Comparison of ENCODE assay signal across 19 mouse cellular contexts in the genomic region with DNA sequence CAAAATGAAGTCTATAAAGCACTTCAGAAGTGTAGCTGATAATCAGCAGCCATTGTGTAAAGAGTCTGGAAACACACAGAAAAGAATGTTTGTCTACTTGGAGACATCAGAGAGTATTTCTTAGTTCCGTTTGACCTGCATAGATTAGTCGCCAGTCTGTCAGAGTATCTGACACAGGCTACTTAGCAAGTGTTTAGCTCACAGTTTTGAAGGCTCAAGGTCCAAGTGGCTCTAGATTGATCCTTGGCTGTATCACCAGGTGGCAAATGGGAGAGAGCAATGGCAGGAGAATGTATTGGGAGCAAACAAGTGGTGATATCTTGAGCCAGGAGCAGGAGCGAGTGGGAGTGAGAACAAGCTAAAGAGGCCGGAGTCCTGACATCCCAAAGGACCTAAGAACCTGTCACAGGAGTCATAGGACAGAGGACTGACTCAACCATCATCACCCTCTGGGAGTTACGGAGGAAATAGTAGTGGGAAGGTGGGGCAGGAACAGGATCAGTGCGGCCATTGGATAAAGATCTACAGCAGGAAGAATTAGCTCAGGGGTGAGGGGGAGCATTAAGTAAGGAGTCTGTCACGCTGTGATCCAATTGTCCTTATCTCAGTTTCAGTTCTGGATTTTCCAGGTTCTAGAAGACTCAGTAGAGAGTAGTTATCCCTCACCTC. TPM values are rescaled to one million over a fixed set of nuclear protein-coding genes. Genes with fewer than 3 reads are reported as not detected.
DNase-seq lines count a peak whose midpoint lies in the region; ATAC-seq and TF ChIP-seq lines count a peak whose summit lies in the region.
"Had no signal": no experiment of that assay in that cellular context is flagged by ENCODE, and none has a peak within 500 bp of the region (broad histone marks: within the 10 kb centered on the region; RNA-seq: fewer than 3 reads in every experiment).

No protein-coding gene starts in this region.

- H3K4me2 ChIP-seq in heart, embryonic 16.5 days (ENCODE audit: low read depth, low read length), result peak overlapping the region; percentile 30; the same call in 1 of the 2 replicates
- no peak overlapping the region for H3K4me2 ChIP-seq in heart, embryonic 11.5 days
- no peak overlapping the region for H3K4me2 ChIP-seq in lung, embryonic 15.5 days
- peak overlapping the region; percentile 34 for H3K4me2 ChIP-seq in liver, embryonic 14.5 days (ENCODE audit: low read depth)
- H3K4me2 ChIP-seq: forebrain, embryonic 13.5 days; hindbrain, embryonic 12.5 days; limb, embryonic 15.5 days; neural tube, embryonic 13.5 days had no signal

- no peaks in the 10 kb centered on the region for H3K27me3 ChIP-seq in heart, embryonic 16.5 days (ENCODE audit: control insufficient read depth, insufficient read depth, low read length)
- H3K27me3 ChIP-seq in heart, embryonic 11.5 days (ENCODE audit: control insufficient read depth, insufficient read depth, low read length), result no peaks in the 10 kb centered on the region
- no peaks in the 10 kb centered on the region for H3K27me3 ChIP-seq in lung, embryonic 15.5 days
- H3K27me3 ChIP-seq in liver, embryonic 14.5 days (ENCODE audit: control insufficient read depth, insufficient read depth, low read length), result no peaks in the 10 kb centered on the region
- H3K27me3 ChIP-seq in midbrain, embryonic 10.5 days (ENCODE audit: low read depth, poor library complexity, severe bottlenecking), result no peaks in the 10 kb centered on the region
- H3K27me3 ChIP-seq: forebrain, embryonic 13.5 days; hindbrain, embryonic 12.5 days; limb, embryonic 15.5 days; neural tube, embryonic 13.5 days; Patski had no signal

- H3K4me3 ChIP-seq in heart, embryonic 16.5 days (ENCODE audit: low read length), result no peak overlapping the region
- H3K4me3 ChIP-seq in heart, embryonic 11.5 days (ENCODE audit: low read depth, low read length), result no peak overlapping the region
- H3K4me3 ChIP-seq in lung, embryonic 15.5 days, result no peak overlapping the region
- H3K4me3 ChIP-seq in liver, embryonic 14.5 days (ENCODE audit: insufficient read depth in 1 of 2, low read depth in 2 of 2, low read length in 2 of 2), result no peak overlapping the region
- H3K4me3 ChIP-seq in midbrain, embryonic 10.5 days, result no peak overlapping the region
- H3K4me3 ChIP-seq: forebrain, embryonic 13.5 days; hindbrain, embryonic 12.5 days; limb, embryonic 15.5 days; neural tube, embryonic 13.5 days had no signal

- ATAC-seq in heart, embryonic 16.5 days (replicated peaks; ENCODE audit: extremely low read depth, insufficient read depth, low FRiP score), result 0 out of 2 replicates have a peak, but pooled peaks have one; percentile 11
- ATAC-seq in heart, embryonic 11.5 days (replicated peaks; ENCODE audit: insufficient number of reproducible peaks, low FRiP score, low TSS enrichment), result no peak
- no peak; the same call in 1 of the 2 replicates for ATAC-seq in lung, embryonic 15.5 days (ENCODE audit: borderline replicate concordance, extremely low read depth, low FRiP score, low TSS enrichment)
- ATAC-seq in liver, embryonic 14.5 days (ENCODE audit: insufficient read depth), result no peak
- ATAC-seq: forebrain, embryonic 13.5 days; Patski had no signal

- DNase-seq in lung, postnatal 10 days, result no peak
- DNase-seq in liver, embryonic 14.5 days (ENCODE audit: low read depth in 3 of 3, low spot score in 3 of 3), result no peak
- DNase-seq in midbrain, embryonic 10.5 days (ENCODE audit: low spot score), result no peak
- DNase-seq in adrenal gland, postnatal 25 days, result no peak
- DNase-seq: B cell, adult 2 months; cerebellum, postnatal 10 days; embryo, embryonic 11 days; kidney, adult 11 months; layer of hippocampus, adult 9-11 months; right cerebral cortex, postnatal 4 days; thymus, postnatal 14 days had no signal

- H3K9me3 ChIP-seq in heart, embryonic 16.5 days (replicated peaks; ENCODE audit: control insufficient read depth, low read length), result no peaks in the 10 kb centered on the region
- H3K9me3 ChIP-seq in heart, embryonic 11.5 days (replicated peaks; ENCODE audit: control insufficient read depth, low read length), result no peaks in the 10 kb centered on the region
- no peaks in the 10 kb centered on the region for H3K9me3 ChIP-seq in lung, embryonic 15.5 days
- no peaks in the 10 kb centered on the region for H3K9me3 ChIP-seq in liver, embryonic 14.5 days (ENCODE audit: control insufficient read depth, low read length)
- H3K9me3 ChIP-seq in midbrain, embryonic 10.5 days (replicated peaks), result no peaks in the 10 kb centered on the region
- H3K9me3 ChIP-seq: forebrain, embryonic 13.5 days; hindbrain, embryonic 12.5 days; limb, embryonic 15.5 days; neural tube, embryonic 13.5 days had no signal

- no peak for TF ChIP-seq CTCF in liver, embryonic 14.5 days (IDR thresholded peaks at IDR 0.05; ENCODE audit: low read depth)

- peaks cover 13% of the 10 kb centered on the region for H3K4me1 ChIP-seq in heart, embryonic 16.5 days (ENCODE audit: control insufficient read depth, insufficient read depth, low read length)
- peaks cover 14% of the 10 kb centered on the region for H3K4me1 ChIP-seq in heart, embryonic 11.5 days (ENCODE audit: control insufficient read depth, insufficient read depth, low read length)
- H3K4me1 ChIP-seq in lung, embryonic 15.5 days, result peaks cover 16% of the 10 kb centered on the region
- peaks cover 6 to 23% of the 10 kb centered on the region in 2 experiments; a peak in 3 of 4 replicates for H3K4me1 ChIP-seq in liver, embryonic 14.5 days (replicated peaks; ENCODE audit: control insufficient read depth in 2 of 2, insufficient read depth in 2 of 2, low read length in 1 of 2)
- H3K4me1 ChIP-seq in midbrain, embryonic 10.5 days, result no peaks in the 10 kb centered on the region
- H3K4me1 ChIP-seq: forebrain, embryonic 13.5 days; hindbrain, embryonic 12.5 days; limb, embryonic 15.5 days; neural tube, embryonic 13.5 days had no signal

- TF ChIP-seq EP300 in liver, embryonic 14.5 days (IDR thresholded peaks at IDR 0.05; ENCODE audit: low read depth), result no peak

- H3K27ac ChIP-seq in heart, embryonic 16.5 days (ENCODE audit: low read length), result peak overlapping the region; percentile 46; the same call in 1 of the 2 replicates
- H3K27ac ChIP-seq in heart, embryonic 11.5 days (ENCODE audit: low read depth, low read length), result no peak overlapping the region
- H3K27ac ChIP-seq in lung, embryonic 15.5 days, result peak overlapping the region; percentile 75
- H3K27ac ChIP-seq in liver, embryonic 14.5 days, result no peak overlapping the region
- no peak overlapping the region for H3K27ac ChIP-seq in midbrain, embryonic 10.5 days (replicated peaks)
- H3K27ac ChIP-seq: forebrain, embryonic 13.5 days; hindbrain, embryonic 12.5 days; limb, embryonic 15.5 days; neural tube, embryonic 13.5 days had no signal

- WGBS in heart, embryonic 16.5 days, result 52% methylated on average over 7 of the region's 7 CpGs
- 48% methylated on average over 7 of the region's 7 CpGs for WGBS in heart, embryonic 11.5 days (ENCODE audit: insufficient replicate concordance)
- WGBS in lung, embryonic 15.5 days, result 59% methylated on average over 7 of the region's 7 CpGs
- 54% methylated on average over 7 of the region's 7 CpGs for WGBS in liver, embryonic 14.5 days (ENCODE audit: insufficient replicate concordance)
- 88% methylated on average over 7 of the region's 7 CpGs for WGBS in midbrain, embryonic 10.5 days

- H3K36me3 ChIP-seq in heart, embryonic 16.5 days (ENCODE audit: control insufficient read depth, insufficient read depth), result no peaks in the 10 kb centered on the region
- H3K36me3 ChIP-seq in heart, embryonic 11.5 days (ENCODE audit: control insufficient read depth, insufficient read depth, low read length), result no peaks in the 10 kb centered on the region
- no peaks in the 10 kb centered on the region for H3K36me3 ChIP-seq in lung, embryonic 15.5 days
- no peaks in the 10 kb centered on the region for H3K36me3 ChIP-seq in liver, embryonic 14.5 days (replicated peaks; ENCODE audit: control insufficient read depth, insufficient read depth, low read depth)
- no peaks in the 10 kb centered on the region for H3K36me3 ChIP-seq in midbrain, embryonic 10.5 days
- H3K36me3 ChIP-seq: hindbrain, embryonic 12.5 days; limb, embryonic 15.5 days; neural tube, embryonic 13.5 days had no signal

- no peak overlapping the region for H3K9ac ChIP-seq in heart, embryonic 16.5 days (ENCODE audit: low read length)
- no peak overlapping the region for H3K9ac ChIP-seq in heart, embryonic 11.5 days (ENCODE audit: low read depth, low read length)
- no peak overlapping the region for H3K9ac ChIP-seq in lung, embryonic 15.5 days
- no peak overlapping the region for H3K9ac ChIP-seq in liver, embryonic 14.5 days (replicated peaks)
- H3K9ac ChIP-seq: forebrain, embryonic 13.5 days; hindbrain, embryonic 12.5 days; limb, embryonic 15.5 days; neural tube, embryonic 13.5 days had no signal

RNA-seq across cellular contexts. Expression of a gene that starts 23.7 kb away (rescaled TPM):
- polyA plus RNA-seq in heart, embryonic 16.5 days (2015; fragmentation: Nextera tagmentation; extraction: Ambion mirVana), result 19.9 and 22.9 TPM in 2 replicates
- 21.3 and 22.9 TPM in 2 replicates for polyA plus RNA-seq in heart, embryonic 11.5 days (2014; fragmentation: Nextera tagmentation; extraction: Ambion mirVana)
- 26.3 and 28.3 TPM in 2 replicates for polyA plus RNA-seq in lung, embryonic 15.5 days (2015; fragmentation: Nextera tagmentation; extraction: Ambion mirVana)
- polyA plus RNA-seq in liver, embryonic 14.5 days (2012; rRNA removed), result 5.7 and 9.6 TPM in 2 replicates
- 9.4 and 9.6 TPM in 2 replicates for polyA plus RNA-seq in liver, embryonic 14.5 days (2014; fragmentation: Nextera tagmentation; extraction: Ambion mirVana)
- 28.5 and 31.4 TPM in 2 replicates for polyA plus RNA-seq in midbrain, embryonic 10.5 days (2016; fragmentation: Nextera tagmentation; extraction: Ambion mirVana)
- total RNA-seq in adrenal gland, postnatal 25 days (2021), result 92.7 and 129 TPM in 2 replicates

RNA-seq across cellular contexts. Expression of a gene that starts 36.4 kb away (rescaled TPM):
- 19.0 and 29.6 TPM in 2 replicates for polyA plus RNA-seq in heart, embryonic 16.5 days (2015; fragmentation: Nextera tagmentation; extraction: Ambion mirVana)
- polyA plus RNA-seq in heart, embryonic 11.5 days (2014; fragmentation: Nextera tagmentation; extraction: Ambion mirVana), result 28.2 and 29.6 TPM in 2 replicates
- 31.7 and 34.1 TPM in 2 replicates for polyA plus RNA-seq in lung, embryonic 15.5 days (2015; fragmentation: Nextera tagmentation; extraction: Ambion mirVana)
- polyA plus RNA-seq in liver, embryonic 14.5 days (2012; rRNA removed), result 3.1 and 6.3 TPM in 2 replicates
- 17.1 and 19.2 TPM in 2 replicates for polyA plus RNA-seq in liver, embryonic 14.5 days (2014; fragmentation: Nextera tagmentation; extraction: Ambion mirVana)
- polyA plus RNA-seq in midbrain, embryonic 10.5 days (2016; fragmentation: Nextera tagmentation; extraction: Ambion mirVana), result 37.2 and 41.3 TPM in 2 replicates
- total RNA-seq in adrenal gland, postnatal 25 days (2021), result 18.0 and 21.0 TPM in 2 replicates

Comparison
In these comparisons a context has a peak if more than half of its experiments do, and no peak if none do; other contexts are left out.
1. H3K27ac ChIP-seq: peak in heart, embryonic 16.5 days (single experiment) and lung, embryonic 15.5 days (single experiment); none in heart, embryonic 11.5 days (single experiment), liver, embryonic 14.5 days (single experiment) and midbrain, embryonic 10.5 days (single experiment).
2. H3K4me2 ChIP-seq: peak in heart, embryonic 16.5 days (single experiment) and liver, embryonic 14.5 days (single experiment); none in heart, embryonic 11.5 days (single experiment) and lung, embryonic 15.5 days (single experiment).